Mouse (Mus musculus): ENCODE results near the gene Olfr60.

Olfr60 gene

GRCm38 (mm10) chr7:140361571-140361970 is at the start of gene Olfr60:
TSS of gene Olfr60 (minus strand) at chr7:140361671.
- DNase-seq, result no peak

- DNase-seq, result no peak
These were observed 41.3 kb upstream of the Olfr60 start, which contains the start of gene Olfr531 for GRCm38 (mm10) chr7:140402818-140403217. TSS of gene Olfr531 (minus strand) at chr7:140402918.

GRCm38 (mm10) chr7:140376911-140377310 is 15.4 kb upstream of the Olfr60 start:
- no peak for DNase-seq

- no peak for DNase-seq
These were observed 14.8 kb upstream of the Olfr60 start, which contains the start of gene Olfr530 for GRCm38 (mm10) chr7:140376231-140376630. TSS of gene Olfr530 (minus strand) at chr7:140376331.

- no peak for DNase-seq
These were observed 12.8 kb upstream of the Olfr60 start for GRCm38 (mm10) chr7:140374300-140374699.

GRCm38 (mm10) chr7:140333717-140334116 is 27.8 kb downstream of the Olfr60 start, which contains the start of gene Olfr527:
TSS of gene Olfr527 (plus strand) at chr7:140334017.
- DNase-seq, result no peak

GRCm38 (mm10) chr7:140329766-140330304 is 31.6 kb downstream of the Olfr60 start:
- no peak for DNase-seq

GRCm38 (mm10) chr7:140321135-140321534 is 40.3 kb downstream of the Olfr60 start:
- no peak for DNase-seq

- no peak for DNase-seq
These were observed 40.9 kb downstream of the Olfr60 start, which contains the start of gene Olfr525 for GRCm38 (mm10) chr7:140320558-140320957. TSS of gene Olfr525 (plus strand) at chr7:140320858.

GRCm38 (mm10) chr7:140319861-140320385 is 41.5 kb downstream of the Olfr60 start:
- peak; percentile 79 for DNase-seq

GRCm38 (mm10) chr7:140299416-140299815 is 62.1 kb downstream of the Olfr60 start:
- no peak for DNase-seq

GRCm38 (mm10) chr7:140296876-140297275 is 64.6 kb downstream of the Olfr60 start:
- DNase-seq, result no peak

GRCm38 (mm10) chr7:140295746-140296145 is 65.7 kb downstream of the Olfr60 start:
- no peak for DNase-seq

All from kidney, adult 9 months (tissue).